Mouse (Mus musculus): ENCODE data around the gene Plin5. TPM values are rescaled to one million over a fixed set of nuclear protein-coding genes. Genes with fewer than 3 reads are reported as not detected.
"Not testable (repeated sequence)": the region's sequence is repeated elsewhere in the genome, so short reads cannot be mapped to it uniquely, and the experiment has no call there.

Plin5 gene
- total RNA-seq, 2 experiments from 2014 or later: 154 to 166 TPM

- DNase-seq; intact Hi-C loops (cut with DNase I): not testable (repeated sequence)
Observed at GRCm38 (mm10) chr17:56078361-56078760, 39.0 kb downstream of the Plin5 start.

GRCm38 (mm10) chr17:56077523-56077922 is 39.9 kb downstream of the Plin5 start:
- intact Hi-C loops (cut with DNase I): no loop called here
- DNase-seq: no peak

- intact Hi-C loops (cut with DNase I): loop anchor here (2.0 kb wide), 1 partner anchor 34 kb away; the partner anchor contains the start of gene Chaf1a
- peak; percentile 98 to 99 for DNase-seq
Observed at GRCm38 (mm10) chr17:56074827-56075208, 42.6 kb downstream of the Plin5 start, which contains the start of gene Ubxn6. Gene Ubxn6, minus strand, starts transcription at chr17:56075028.

GRCm38 (mm10) chr17:56074097-56074826 is 43.1 kb downstream of the Plin5 start:
- intact Hi-C loops (cut with DNase I): loop anchor here (2.0 kb wide), 1 partner anchor 33 kb away; the partner anchor contains the start of gene Chaf1a

GRCm38 (mm10) chr17:56072243-56072642 is 45.2 kb downstream of the Plin5 start:
- DNase-seq: no peak
- intact Hi-C loops (cut with DNase I): no loop called here

More at GRCm38 (mm10) chr17:56074097-56074826, 43.1 kb downstream of the Plin5 start:
- peak; percentile 82 to 86 for DNase-seq

- intact Hi-C loops (cut with DNase I): no loop called here
- no peak for DNase-seq
Observed at GRCm38 (mm10) chr17:56071126-56071525, 46.3 kb downstream of the Plin5 start.

- intact Hi-C loops (cut with DNase I): no loop called here
Observed at GRCm38 (mm10) chr17:56069066-56069465, 48.3 kb downstream of the Plin5 start.

GRCm38 (mm10) chr17:56066451-56066850 is 50.9 kb downstream of the Plin5 start:
- DNase-seq: no peak
- intact Hi-C loops (cut with DNase I): no loop called here

More at GRCm38 (mm10) chr17:56069066-56069465, 48.3 kb downstream of the Plin5 start:
- DNase-seq: no peak

- DNase-seq; intact Hi-C loops (cut with DNase I): not testable (repeated sequence)
Observed at GRCm38 (mm10) chr17:56065715-56066114, 51.7 kb downstream of the Plin5 start.

- DNase-seq: no peak
- intact Hi-C loops (cut with DNase I): no loop called here
Observed at GRCm38 (mm10) chr17:56062081-56062480, 55.3 kb downstream of the Plin5 start.

Other genes starting within 250 kb of the Plin5 start
- gene Zfp119a, start 238.7 kb downstream of the Plin5 start, total RNA-seq (2021): 1 to 10 TPM; 3.4 to 4.3 TPM
- gene Zfp959, start 225.5 kb downstream of the Plin5 start, total RNA-seq (2021): 1 to 10 TPM; 4.6 to 5.3 TPM
- 1 to 10 TPM; 3.3 to 4.1 TPM for gene Zfp119b, start 168.1 kb downstream of the Plin5 start, total RNA-seq (2021)
- under 1 TPM; 0.63 to 0.81 TPM for gene Ebi3, start 165.0 kb downstream of the Plin5 start, total RNA-seq (2021)
- gene Yju2, start 158.5 kb downstream of the Plin5 start, total RNA-seq (2021): 10 to 100 TPM; 10.8 to 12.6 TPM
- gene Shd, start 147.1 kb downstream of the Plin5 start, total RNA-seq (2021): 1 to 10 TPM; 1.3 to 3.1 TPM
- gene Fsd1, start 131.1 kb downstream of the Plin5 start, total RNA-seq (2021): under 1 TPM in 1 of 2 experiments, not detected in 1; 0.74 TPM
- gene Stap2, start 112.0 kb downstream of the Plin5 start, total RNA-seq (2021): 10 to 100 TPM; 15.9 to 17.9 TPM
- 10 to 100 TPM; 44.1 to 49.9 TPM for gene Mpnd, start 111.9 kb downstream of the Plin5 start, total RNA-seq (2021)
- gene Sh3gl1, start 81.0 kb downstream of the Plin5 start, total RNA-seq (2021): 10 to 100 TPM; 23.0 to 24.1 TPM
- gene Chaf1a, start 77.2 kb downstream of the Plin5 start, total RNA-seq (2021): 1 to 10 TPM; 2.6 to 3.4 TPM
- gene Ubxn6, start 42.6 kb downstream of the Plin5 start, total RNA-seq (2021): 10 to 100 TPM; 46.9 to 50.5 TPM
- 10 to 100 TPM; 37.3 to 39.8 TPM for gene Hdgfl2, start 38.0 kb downstream of the Plin5 start, total RNA-seq (2021)
- gene Plin4, start 7.8 kb downstream of the Plin5 start, total RNA-seq (2021): 100 to 1,000 TPM; 125 to 147 TPM
- 10 to 100 TPM; 36.7 to 45.8 TPM for gene Lrg1, start 4.4 kb upstream of the Plin5 start, total RNA-seq (2021)
- gene Sema6b, start 22.7 kb upstream of the Plin5 start, total RNA-seq (2021): 10 to 100 TPM; 14.5 to 14.7 TPM
- 1 to 10 TPM; 3.5 to 5.1 TPM for gene Tnfaip8l1, start 44.9 kb upstream of the Plin5 start, total RNA-seq (2021)
- gene Mydgf, start 66.3 kb upstream of the Plin5 start, total RNA-seq (2021): 10 to 100 TPM; 33.2 to 34.6 TPM
- 10 to 100 TPM; 32.8 to 36.6 TPM for gene Dpp9, start 101.3 kb upstream of the Plin5 start, total RNA-seq (2021)
- gene Fem1a, start 139.2 kb upstream of the Plin5 start, total RNA-seq (2021): 10 to 100 TPM; 90.4 to 94.6 TPM
- gene Ticam1, start 159.2 kb upstream of the Plin5 start, total RNA-seq (2021): 10 to 100 TPM in 1 of 2 experiments, 1 to 10 TPM in 1; 9.5 to 11.4 TPM
- gene Plin3, start 175.3 kb upstream of the Plin5 start, total RNA-seq (2021): 100 to 1,000 TPM; 115 to 133 TPM
- under 1 TPM in 1 of 2 experiments, not detected in 1; 0.36 TPM for gene Arrdc5, start 182.7 kb upstream of the Plin5 start, total RNA-seq (2021)
- gene Uhrf1, start 185.7 kb upstream of the Plin5 start, total RNA-seq (2021): 10 to 100 TPM in 1 of 2 experiments, 1 to 10 TPM in 1; 4.8 to 12.2 TPM
- gene Kdm4b, start 208.5 kb upstream of the Plin5 start, total RNA-seq (2021): 10 to 100 TPM; 44.3 to 44.9 TPM

All from heart, postnatal 14 days (tissue).